7 mouse cellular contexts compared by ENCODE assay signal in genomic region chr19:8517721-8518120, GRCm38 (mm10).
DNase-seq lines count a peak whose midpoint lies in the region; ATAC-seq and TF ChIP-seq lines count a peak whose summit lies in the region.
"Not testable (repeated sequence)": the region's sequence is repeated elsewhere in the genome, so short reads cannot be mapped to it uniquely, and the experiment has no call there.

No protein-coding gene starts in this region.

- H3K36me3 ChIP-seq in CH12.LX (replicated peaks in 1 of 2; ENCODE audit: control insufficient read depth in 1 of 2, insufficient read depth in 1 of 2, low read length in 1 of 2); heart, embryonic 16.5 days (ENCODE audit: control insufficient read depth, insufficient read depth); liver, embryonic 14.5 days (replicated peaks; ENCODE audit: control insufficient read depth, insufficient read depth, low read depth); lung, postnatal 0 days (ENCODE audit: insufficient read depth, low read length); spleen, adult 2 months (ENCODE audit: control insufficient read depth, insufficient read depth, low read length): not testable (repeated sequence)

- H3K79me2 ChIP-seq in CH12.LX (replicated peaks; ENCODE audit: control insufficient read depth, extremely low read depth, insufficient read depth, poor library complexity, severe bottlenecking), result not testable (repeated sequence)

- TF ChIP-seq POLR2A in CH12.LX (IDR thresholded peaks at IDR 0.05; ENCODE audit: low read depth, low read length); bone marrow, adult 2 months (IDR thresholded peaks at IDR 0.05; ENCODE audit: borderline replicate concordance, control insufficient read depth, low read depth, low read length); spleen, adult 2 months (IDR thresholded peaks at IDR 0.05; ENCODE audit: low read depth, low read length): not testable (repeated sequence)

- 37% methylated on average over 6 of the region's 6 CpGs for whole genome bisulfite sequencing in bone marrow, adult 2 months
- 72% methylated on average over 6 of the region's 6 CpGs for WGBS in heart, embryonic 16.5 days
- WGBS in liver, embryonic 14.5 days (ENCODE audit: insufficient replicate concordance), result 56% methylated on average over 6 of the region's 6 CpGs
- WGBS in lung, postnatal 0 days, result 61% methylated on average over 6 of the region's 6 CpGs
- WGBS in spleen, adult 2 months, result 57% methylated on average over 6 of the region's 6 CpGs

- peak; percentile 43 for DNase-seq in CH12.LX (ENCODE audit: extremely low read depth)
- DNase-seq in heart, adult 8-10 months (ENCODE audit: low spot score), result peak; percentile 7
- peak in 1 of 3 experiments; percentile 27 for DNase-seq in liver, embryonic 14.5 days (ENCODE audit: low read depth in 3 of 3, low spot score in 3 of 3)
- DNase-seq in lung, postnatal 0 days (ENCODE audit: low spot score), result peak; percentile 11
- peak in 1 of 2 experiments; percentile 1 for DNase-seq in spleen, adult 2 months (ENCODE audit: low read depth in 1 of 2, low spot score in 2 of 2)

- TF ChIP-seq RAD21 in CH12.LX (IDR thresholded peaks at IDR 0.05; ENCODE audit: low read depth, low read length), result not testable (repeated sequence)

- in situ Hi-C loops in CH12.LX (cut with MboI; ENCODE audit: low pct_ligation_motif_present, low pct_unique_long_range_greater_than_20kb, low sequenced_read_pairs), result not testable (repeated sequence)

- peak overlapping the region; percentile 72; the same call in 1 of the 2 replicates for H3K4me2 ChIP-seq in CH12.LX (ENCODE audit: insufficient read depth, low read depth, poor library complexity, severe bottlenecking)
- peak overlapping the region; percentile 57 for H3K4me2 ChIP-seq in heart, embryonic 16.5 days (ENCODE audit: low read depth, low read length)
- H3K4me2 ChIP-seq in liver, embryonic 14.5 days (ENCODE audit: low read depth), result peak overlapping the region; percentile 66
- H3K4me2 ChIP-seq in lung, postnatal 0 days (replicated peaks; ENCODE audit: low read depth, low read length), result peak overlapping the region; percentile 49

- peak overlapping the region in 1 of 3 experiments; percentile 30 for H3K4me3 ChIP-seq in CH12.LX (replicated peaks in 1 of 3; ENCODE audit: low read depth in 2 of 3, low read length in 2 of 3, poor library complexity in 1 of 3)
- H3K4me3 ChIP-seq in bone marrow, adult 2 months (replicated peaks; ENCODE audit: control insufficient read depth, low read depth, low read length), result not testable (repeated sequence)
- peak overlapping the region; percentile 55 for H3K4me3 ChIP-seq in heart, embryonic 16.5 days (ENCODE audit: low read length)
- H3K4me3 ChIP-seq in liver, embryonic 14.5 days (ENCODE audit: insufficient read depth in 1 of 2, low read depth in 2 of 2, low read length in 2 of 2), result peak overlapping the region; percentile 64 to 70; a peak in 3 of 4 replicates
- peak overlapping the region; percentile 38; the same call in 1 of the 2 replicates for H3K4me3 ChIP-seq in lung, postnatal 0 days (ENCODE audit: low read depth, low read length)
- H3K4me3 ChIP-seq in spleen, adult 2 months (ENCODE audit: extremely low read depth, insufficient read depth, insufficient read length), result peak overlapping the region; percentile 31; the same call in 1 of the 2 replicates

- not testable (repeated sequence) for H3K27me3 ChIP-seq in CH12.LX (replicated peaks); heart, embryonic 16.5 days (ENCODE audit: control insufficient read depth, insufficient read depth, low read length); liver, embryonic 14.5 days (ENCODE audit: control insufficient read depth, insufficient read depth, low read length); lung, postnatal 0 days (replicated peaks; ENCODE audit: insufficient read depth, low read length); spleen, adult 2 months (ENCODE audit: control insufficient read depth, insufficient read depth, low read length)

- not testable (repeated sequence) for TF ChIP-seq EP300 in CH12.LX (IDR thresholded peaks at IDR 0.05; ENCODE audit: low read length); liver, embryonic 14.5 days (IDR thresholded peaks at IDR 0.05; ENCODE audit: low read depth); lung, postnatal 0 days (IDR thresholded peaks at IDR 0.05)

- not testable (repeated sequence) for H3K4me1 ChIP-seq in CH12.LX (ENCODE audit: control insufficient read depth in 1 of 2, insufficient read depth in 2 of 2); bone marrow, adult 2 months (ENCODE audit: control insufficient read depth, insufficient read depth, low read length); heart, embryonic 16.5 days (ENCODE audit: control insufficient read depth, insufficient read depth, low read length); liver, embryonic 14.5 days (replicated peaks; ENCODE audit: control insufficient read depth in 2 of 2, insufficient read depth in 2 of 2, low read length in 1 of 2); lung, postnatal 0 days (ENCODE audit: insufficient read depth, low read depth, low read length); spleen, adult 2 months (ENCODE audit: control insufficient read depth, insufficient read depth, insufficient read length)

- TF ChIP-seq CTCF in CH12.LX (conservative IDR thresholded peaks at IDR 0.05 in 1 of 2, IDR thresholded peaks at IDR 0.05 in 1 of 2; ENCODE audit: low read depth in 2 of 2, low read length in 2 of 2), result peak in 1 of 2 experiments; percentile 24; a peak in 2 of 4 replicates
- TF ChIP-seq CTCF in bone marrow, adult 2 months (IDR thresholded peaks at IDR 0.05; ENCODE audit: control insufficient read depth, insufficient read depth, low read length); liver, embryonic 14.5 days (IDR thresholded peaks at IDR 0.05; ENCODE audit: low read depth); lung, postnatal 0 days (IDR thresholded peaks at IDR 0.05); spleen, adult 2 months (IDR thresholded peaks at IDR 0.05; ENCODE audit: extremely low read depth, insufficient read depth, insufficient read length, insufficient replicate concordance): not testable (repeated sequence)

- H3K9me3 ChIP-seq in CH12.LX (replicated peaks; ENCODE audit: low read length); heart, embryonic 16.5 days (replicated peaks; ENCODE audit: control insufficient read depth, low read length); liver, embryonic 14.5 days (ENCODE audit: control insufficient read depth, low read length); lung, postnatal 0 days (ENCODE audit: low read length): not testable (repeated sequence)

- not testable (repeated sequence) for ATAC-seq in heart, embryonic 16.5 days (replicated peaks; ENCODE audit: extremely low read depth, insufficient read depth, low FRiP score); liver, embryonic 14.5 days (ENCODE audit: insufficient read depth); lung, postnatal 0 days

- not testable (repeated sequence) for H3K27ac ChIP-seq in CH12.LX (ENCODE audit: insufficient read depth, low read depth); liver, embryonic 14.5 days
- peak overlapping the region; percentile 9; the same call in 1 of the 2 replicates for H3K27ac ChIP-seq in bone marrow, adult 2 months (ENCODE audit: control insufficient read depth, insufficient read depth, low read depth, low read length, poor library complexity)
- peak overlapping the region; percentile 61; the same call in 1 of the 2 replicates for H3K27ac ChIP-seq in heart, embryonic 16.5 days (ENCODE audit: low read length)
- H3K27ac ChIP-seq in lung, postnatal 0 days (ENCODE audit: low read length), result peak overlapping the region; percentile 54; the same call in 1 of the 2 replicates
- peak overlapping the region; percentile 55; the same call in 1 of the 2 replicates for H3K27ac ChIP-seq in spleen, adult 2 months (ENCODE audit: insufficient read depth, low read length)

- H3K9ac ChIP-seq in CH12.LX (ENCODE audit: insufficient read depth, low read depth); heart, embryonic 16.5 days (ENCODE audit: low read length); lung, postnatal 0 days (replicated peaks; ENCODE audit: low read depth): not testable (repeated sequence)
- peak overlapping the region; percentile 70 for H3K9ac ChIP-seq in liver, embryonic 14.5 days (replicated peaks)

- dilution Hi-C loops in CH12.LX (cut with MboI; ENCODE audit: extremely low pct_ligation_motif_present, extremely low pct_unique_long_range_greater_than_20kb, low sequenced_read_pairs), result not testable (repeated sequence)

TF ChIP-seq in CH12.LX, 34 proteins besides CTCF, POLR2A, EP300 and RAD21:
- 0 out of 2 replicates have a peak, but pooled peaks have one; percentile 0 for TF ChIP-seq JUND (conservative IDR thresholded peaks at IDR 0.05; ENCODE audit: low read depth, low read length)
